Mouse (Mus musculus): ENCODE results near the gene Zfp580.
A peak's percentile ranks its signal among the peaks of the same experiment; 100 is the strongest.

The Zfp580 gene

GRCm38 (mm10) chr7:5035628-5036027, 15.7 kb upstream of the Zfp580 start:
- no peak for DNase-seq (ENCODE audit: low read depth, low spot score)

DNA sequence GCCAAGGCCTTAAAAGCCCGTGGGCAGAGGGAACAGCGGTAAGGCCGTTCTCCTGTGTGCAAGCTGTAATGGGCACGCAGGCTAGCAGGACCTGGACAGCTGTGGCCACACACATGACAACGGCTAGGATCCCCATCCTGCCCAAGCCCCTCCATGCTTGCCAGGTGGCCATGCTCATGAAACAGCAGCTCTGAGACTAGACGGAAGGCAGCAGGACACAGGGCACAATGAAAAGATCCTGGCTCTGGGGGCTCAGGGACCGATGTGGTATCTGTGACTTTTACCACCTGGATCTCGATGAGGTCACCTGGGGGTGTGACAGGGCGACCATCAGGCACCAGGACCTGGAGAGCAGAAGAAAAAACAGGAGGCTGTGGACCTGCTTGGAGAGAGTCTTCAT, 15.2 kb upstream of the Zfp580 start:
- DNase-seq (ENCODE audit: low read depth, low spot score), result no peak

DNA sequence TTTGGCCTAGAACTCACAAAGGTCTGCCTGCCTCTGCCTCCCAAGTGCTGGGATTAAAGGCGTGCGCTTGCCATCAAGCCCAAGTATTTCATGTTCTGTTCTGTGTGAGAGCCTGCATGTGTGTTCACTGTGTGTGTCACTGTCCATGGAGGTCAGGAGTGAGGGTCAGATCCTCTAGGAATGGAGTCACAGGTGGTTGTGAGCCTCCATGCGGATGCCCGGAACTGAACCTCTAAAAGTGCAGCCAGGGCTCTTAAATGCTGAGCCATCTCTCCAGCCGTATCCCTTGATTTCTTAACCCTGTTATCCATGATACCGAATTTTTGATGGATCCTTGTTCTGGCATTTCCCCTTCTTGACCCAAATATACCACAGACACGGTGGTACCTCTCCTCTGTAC, 14.3 kb upstream of the Zfp580 start:
- DNase-seq (ENCODE audit: low read depth, low spot score), result no peak

GRCm38 (mm10) chr7:5037467-5037866, 13.9 kb upstream of the Zfp580 start:
- DNase-seq (ENCODE audit: low read depth, low spot score), result no peak

- DNase-seq (ENCODE audit: low read depth, low spot score), result peak; percentile 96
Measured at GRCm38 (mm10) chr7:5038109-5038732, 13.1 kb upstream of the Zfp580 start, which contains the start of gene Zfp784. TSS of gene Zfp784 (minus strand) at chr7:5038446.

- no peak for DNase-seq (ENCODE audit: low read depth, low spot score)
Measured at GRCm38 (mm10) chr7:5038940-5039339, 12.4 kb upstream of the Zfp580 start.

DNA sequence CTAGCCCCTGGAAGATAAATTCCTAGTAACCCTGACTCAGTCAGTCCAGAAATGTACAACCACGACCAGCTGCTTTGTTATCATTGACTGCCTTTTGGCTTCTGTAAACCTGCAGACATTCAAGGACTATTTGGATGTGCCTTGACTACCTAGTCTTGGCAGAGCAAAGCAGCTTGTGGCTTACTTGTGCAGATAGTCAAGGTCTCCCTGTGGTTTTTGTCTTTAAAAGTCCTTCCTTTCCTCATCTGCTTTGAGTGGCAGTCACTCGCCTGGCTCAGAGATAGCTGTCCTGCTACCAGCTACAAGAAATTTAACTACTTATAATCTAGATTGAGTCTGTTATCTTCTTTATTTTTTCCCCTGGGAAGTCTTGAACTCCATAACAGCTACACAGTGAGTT, 6.4 kb upstream of the Zfp580 start:
- DNase-seq (ENCODE audit: low read depth, low spot score), result no peak

- no peak for DNase-seq (ENCODE audit: low read depth, low spot score)
Measured at GRCm38 (mm10) chr7:5046112-5046511, 5.2 kb upstream of the Zfp580 start.

DNA sequence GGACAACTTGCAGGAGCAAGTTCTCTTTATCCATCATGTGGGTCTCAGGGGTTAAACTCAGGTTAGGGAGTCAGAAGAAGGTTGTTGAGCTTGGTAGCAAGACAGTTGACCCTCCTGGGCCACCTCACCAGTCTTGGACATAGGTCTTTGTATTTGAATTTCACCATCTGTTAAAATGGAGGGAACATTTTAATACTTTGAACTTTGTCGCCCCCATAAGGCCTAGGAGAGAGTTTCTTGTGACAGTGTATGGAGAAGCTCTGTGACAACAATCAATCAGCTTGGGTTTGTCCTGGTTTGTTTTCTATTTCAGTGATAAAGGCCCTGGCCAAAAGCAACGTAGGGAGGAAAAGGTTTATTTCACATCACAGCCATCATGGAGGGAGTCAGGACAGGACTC, 4.0 kb upstream of the Zfp580 start:
- peak; percentile 67 for DNase-seq (ENCODE audit: low read depth, low spot score)

DNA sequence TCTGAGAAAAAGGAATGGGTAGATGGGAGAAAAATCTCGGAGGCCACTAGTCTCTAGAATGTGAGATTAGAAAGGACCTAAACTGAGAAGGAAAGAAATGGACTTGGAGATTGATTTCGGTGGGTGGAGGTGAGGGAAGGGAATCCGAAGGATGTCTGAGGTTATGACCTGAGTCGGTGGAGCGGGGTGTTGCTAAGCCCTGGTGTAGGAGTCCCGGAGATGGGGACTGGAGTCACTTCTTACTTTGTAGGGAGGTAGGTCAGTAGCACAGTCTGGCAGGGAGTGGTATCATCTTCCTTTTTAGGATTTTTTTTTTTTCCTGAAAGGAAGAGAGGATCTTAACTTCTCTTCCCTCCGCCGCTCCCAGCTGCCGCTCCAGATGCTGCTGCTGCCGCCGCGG, 1.1 kb downstream of the Zfp580 start:
- DNase-seq (ENCODE audit: low read depth, low spot score), result peak; percentile 52

DNA sequence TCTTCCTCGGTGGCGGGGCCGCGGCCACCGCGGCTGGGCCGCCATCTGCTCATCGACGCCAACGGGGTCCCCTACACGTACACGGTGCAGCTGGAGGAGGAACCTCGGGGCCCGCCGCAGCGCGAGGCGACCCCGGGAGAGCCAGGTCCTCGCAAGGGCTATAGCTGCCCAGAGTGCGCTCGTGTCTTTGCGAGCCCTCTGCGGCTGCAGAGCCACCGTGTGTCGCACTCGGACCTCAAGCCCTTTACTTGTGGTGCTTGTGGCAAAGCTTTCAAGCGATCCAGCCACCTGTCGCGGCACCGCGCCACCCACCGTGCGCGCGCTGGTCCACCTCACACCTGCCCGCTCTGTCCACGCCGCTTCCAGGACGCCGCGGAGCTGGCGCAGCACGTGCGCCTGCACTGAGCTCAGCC, 1.6 kb downstream of the Zfp580 start:
- peak; percentile 40 for DNase-seq (ENCODE audit: low read depth, low spot score)

DNA sequence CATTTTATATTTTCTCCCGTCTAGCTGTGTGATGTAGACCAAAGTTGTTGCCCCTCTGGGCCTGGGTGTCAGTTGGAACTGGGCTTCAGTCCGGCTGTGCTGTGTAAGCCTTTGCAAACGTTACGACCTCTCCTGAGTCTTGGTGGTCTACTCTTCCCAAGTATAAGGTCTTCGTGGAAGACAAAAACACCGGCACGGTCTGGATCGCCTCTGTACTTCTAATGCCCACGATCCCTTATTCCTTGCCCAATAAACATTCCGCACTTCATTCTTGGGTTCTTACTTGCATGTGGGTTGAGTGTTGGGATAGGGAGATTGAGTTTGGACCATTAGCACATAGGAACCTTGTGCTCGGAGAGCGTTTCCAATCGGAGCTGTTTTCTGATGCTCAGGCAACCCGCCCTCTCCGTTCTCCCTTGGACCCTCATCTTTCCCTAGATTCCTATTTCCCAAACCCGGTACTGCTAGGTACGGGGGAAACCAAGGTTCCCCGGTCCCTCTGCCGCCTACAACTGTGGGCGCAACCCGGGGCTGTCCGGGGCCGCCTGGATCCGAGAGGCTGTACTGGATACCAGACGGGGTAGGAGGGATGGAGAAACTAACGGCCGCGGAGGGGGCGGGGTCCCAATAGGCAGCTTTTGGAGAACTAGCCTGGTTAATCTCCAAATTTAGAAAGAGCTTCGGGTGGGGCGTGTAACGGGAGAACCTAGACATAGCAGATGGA, 2.3 kb downstream of the Zfp580 start:
- DNase-seq (ENCODE audit: low read depth, low spot score), result peak; percentile 85

DNA sequence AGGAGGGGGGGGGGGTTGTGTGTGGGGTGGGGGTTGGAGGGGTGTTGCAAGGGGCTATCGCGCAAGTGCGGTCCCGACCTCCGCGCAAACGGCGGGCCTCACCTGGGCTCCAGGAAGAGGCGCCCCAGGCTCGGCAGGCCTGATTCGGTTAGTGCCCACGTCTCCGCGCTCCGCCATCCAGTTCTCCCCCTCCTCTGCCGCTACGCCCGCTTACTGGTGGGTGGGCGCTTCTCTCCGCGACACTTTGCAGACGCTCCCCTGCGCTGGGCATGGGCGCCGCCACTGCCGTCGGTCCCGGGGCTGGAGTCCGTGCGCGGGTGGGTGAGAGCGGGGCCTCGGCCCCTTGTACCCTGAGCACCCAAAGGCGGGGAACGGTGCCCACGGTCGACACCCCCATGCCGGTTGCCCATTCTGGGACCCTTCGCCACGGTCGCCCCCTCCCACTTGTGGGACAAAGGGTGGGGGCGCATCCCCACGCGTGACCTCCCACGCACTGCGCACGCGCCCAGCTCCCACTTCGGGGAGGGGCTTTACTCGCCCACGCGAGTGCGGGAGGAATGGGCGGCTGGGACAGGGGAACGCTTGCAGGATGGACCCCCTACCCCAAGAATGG, 5.4 kb downstream of the Zfp580 start:
- DNase-seq (ENCODE audit: low read depth, low spot score), result peak; percentile 74

DNA sequence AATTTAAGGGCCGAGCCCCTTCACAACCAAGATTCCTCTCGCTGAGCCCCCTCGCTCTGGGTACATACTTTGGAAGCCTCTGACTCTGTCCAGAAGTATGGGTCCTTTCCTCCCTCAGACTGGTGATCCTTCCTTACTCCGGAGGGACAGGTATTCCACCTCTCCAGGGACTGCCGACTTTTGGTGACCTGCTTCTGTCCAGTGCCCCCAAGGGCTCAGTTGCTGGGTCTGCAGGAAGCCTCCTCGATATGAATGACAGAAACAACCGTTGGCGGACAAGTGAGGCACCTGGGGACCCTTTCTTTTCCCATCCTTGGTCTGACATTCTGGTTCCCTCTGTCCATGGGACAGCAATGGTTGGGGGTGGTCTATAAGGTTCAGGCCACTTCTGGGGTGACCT, 6.0 kb downstream of the Zfp580 start:
- no peak for DNase-seq (ENCODE audit: low read depth, low spot score)

DNA sequence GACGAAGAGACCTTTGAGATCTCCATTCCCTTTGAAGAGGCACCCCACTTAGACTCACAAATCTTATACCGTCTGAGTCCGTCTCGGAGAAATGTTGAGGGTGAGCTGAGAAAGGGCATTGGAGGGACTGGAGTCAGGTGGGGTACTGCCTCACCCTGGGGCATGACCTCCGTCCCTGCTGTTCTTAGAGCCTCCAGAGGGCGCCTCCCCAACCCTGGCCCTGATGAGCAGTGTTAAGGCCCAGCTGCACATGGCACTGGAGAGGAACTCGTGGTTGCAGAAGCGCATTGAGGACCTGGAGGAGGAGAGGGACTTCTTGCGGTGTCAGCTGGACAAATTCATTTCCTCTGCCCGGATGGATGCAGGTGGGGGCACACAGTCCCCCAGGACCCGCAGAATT, 6.5 kb downstream of the Zfp580 start:
- peak; percentile 61 for DNase-seq (ENCODE audit: low read depth, low spot score)

DNA sequence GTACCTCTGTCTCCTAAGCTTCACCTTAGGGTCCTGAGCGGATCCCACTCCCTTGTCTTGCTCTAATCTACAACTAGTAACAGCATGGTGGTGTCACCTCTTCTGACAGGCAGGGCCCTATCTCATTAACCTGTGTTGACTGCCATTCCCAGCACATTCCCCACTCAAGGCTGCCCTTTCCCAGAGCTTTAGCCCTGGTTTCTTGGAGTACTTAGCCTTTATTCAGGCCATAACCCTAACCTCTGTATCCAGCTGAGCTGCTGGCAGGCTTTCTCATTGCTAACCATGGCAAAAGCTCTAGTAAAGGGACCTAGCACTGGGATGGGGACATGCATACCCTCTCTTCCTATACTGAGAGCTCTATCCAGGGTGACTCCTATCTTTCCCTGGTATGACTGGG, 7.3 kb downstream of the Zfp580 start:
- no peak for DNase-seq (ENCODE audit: low read depth, low spot score)

DNA sequence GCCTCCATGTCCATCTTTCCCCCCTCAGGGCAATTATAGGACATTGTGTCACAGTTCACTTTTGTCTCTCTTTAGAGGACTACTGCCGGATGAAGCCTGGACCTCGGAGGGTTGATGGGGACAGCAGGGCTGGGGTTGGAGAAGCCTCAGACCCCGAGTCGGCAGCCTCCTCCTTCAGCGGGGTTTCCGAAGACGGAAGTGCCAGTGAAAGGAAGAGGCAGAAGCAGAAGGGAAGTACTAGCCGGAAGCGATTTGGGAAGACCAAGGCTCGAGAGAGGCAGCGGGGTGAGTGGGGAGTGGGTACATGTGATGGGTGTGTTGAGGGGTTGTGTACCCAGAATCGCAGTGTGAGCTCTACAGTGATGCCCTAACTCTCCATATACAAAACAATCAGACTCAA, 8.1 kb downstream of the Zfp580 start:
- DNase-seq (ENCODE audit: low read depth, low spot score), result no peak

DNA sequence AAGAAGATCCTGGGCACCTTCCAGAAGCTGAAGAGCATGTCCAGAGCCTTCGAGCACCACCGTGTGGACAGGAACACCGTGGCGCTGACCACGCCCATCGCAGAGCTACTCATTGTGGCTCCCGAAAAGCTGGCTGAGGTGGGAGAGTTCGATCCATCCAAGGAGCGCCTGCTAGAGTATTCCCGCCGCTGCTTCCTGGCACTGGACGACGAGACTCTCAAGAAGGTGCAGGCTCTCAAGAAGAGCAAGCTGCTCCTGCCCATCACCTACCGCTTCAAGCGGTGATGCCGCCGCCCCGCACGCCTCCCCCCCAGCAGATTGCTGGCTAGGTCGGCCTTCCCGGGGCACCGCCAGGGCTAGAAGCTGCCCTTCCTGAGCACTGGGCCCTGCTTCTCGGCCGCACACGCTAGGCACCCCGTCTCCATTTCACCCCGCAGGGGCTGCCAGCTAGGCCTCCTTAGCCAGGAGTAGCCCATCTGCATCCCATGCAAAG, 8.9 kb downstream of the Zfp580 start:
- peak; percentile 95 for DNase-seq (ENCODE audit: low read depth, low spot score)

DNA sequence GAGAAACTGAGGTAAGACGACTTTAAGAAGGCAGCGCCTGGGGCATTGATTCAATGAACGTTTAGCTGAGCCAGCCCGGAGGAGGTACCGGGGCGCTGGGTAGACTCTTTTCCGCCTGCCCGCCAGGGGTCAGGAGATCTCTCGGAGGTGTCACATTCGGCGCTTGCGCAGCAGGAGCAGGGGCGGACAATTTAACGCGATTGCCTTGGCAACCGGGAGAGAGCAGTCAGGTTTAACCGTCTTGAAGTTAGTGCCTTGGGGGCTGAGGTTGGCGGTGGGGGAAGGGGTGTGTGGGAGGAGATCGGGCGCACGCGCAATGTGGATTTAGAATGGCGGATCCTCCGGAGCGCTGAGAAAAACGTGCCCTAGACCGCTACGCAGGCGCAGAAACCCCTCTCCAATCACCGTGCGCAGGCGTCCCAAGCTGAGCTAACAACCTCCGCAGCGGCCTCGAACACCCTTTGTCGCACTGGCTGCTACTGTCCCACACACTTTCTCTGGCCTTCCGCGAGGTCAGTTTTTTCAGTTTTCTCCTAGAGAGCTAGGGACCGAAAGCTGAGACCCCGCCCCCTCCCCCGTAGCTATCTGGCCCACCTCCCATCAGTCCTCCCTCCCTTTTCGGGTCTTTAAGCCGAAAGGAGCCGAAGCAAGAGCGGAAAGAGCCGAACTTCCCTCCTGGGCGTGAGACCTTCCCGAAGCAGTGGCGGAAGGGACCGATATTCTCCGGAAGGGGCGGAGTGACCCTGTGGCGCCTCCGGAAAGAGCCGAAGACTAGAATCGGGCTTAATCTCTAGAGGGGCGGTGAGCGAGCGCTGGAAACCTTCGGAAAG, 9.8 kb downstream of the Zfp580 start:
- peak; percentile 99 for DNase-seq (ENCODE audit: low read depth, low spot score)

DNA sequence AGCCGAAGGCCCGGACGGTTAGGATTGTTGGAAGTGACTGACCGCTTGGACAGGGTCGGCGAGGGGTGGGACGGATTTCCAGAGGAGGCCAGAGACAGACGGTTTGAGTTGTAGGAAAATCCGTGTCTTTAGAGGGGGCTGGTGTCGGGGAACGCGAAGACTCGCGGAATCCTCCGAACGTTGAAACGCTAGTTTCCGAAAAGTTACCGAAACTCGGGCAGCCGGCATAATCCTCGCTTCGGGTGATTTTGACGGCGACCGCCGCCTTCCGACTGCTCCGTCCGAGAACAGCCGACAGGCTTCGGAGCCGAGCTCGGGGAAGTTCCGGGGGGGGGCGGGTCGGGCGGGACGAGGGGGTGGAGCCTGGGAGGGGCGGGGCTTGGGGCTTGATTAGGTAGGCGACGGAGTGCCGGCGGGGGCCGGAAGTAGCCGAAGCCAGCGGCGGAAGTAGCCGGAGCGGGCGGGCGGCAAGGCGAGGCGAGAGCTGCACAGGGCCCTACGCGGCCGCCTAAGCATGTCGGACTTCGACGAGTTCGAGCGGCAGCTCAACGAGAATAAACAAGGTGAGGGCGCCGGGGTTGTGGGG, 10.5 kb downstream of the Zfp580 start, which contains the start of gene U2af2:
U2af2 (plus strand) TSS at position 370 of the 586 bp plus-strand sequence.
- peak; percentile 97 for DNase-seq (ENCODE audit: low read depth, low spot score)

DNA sequence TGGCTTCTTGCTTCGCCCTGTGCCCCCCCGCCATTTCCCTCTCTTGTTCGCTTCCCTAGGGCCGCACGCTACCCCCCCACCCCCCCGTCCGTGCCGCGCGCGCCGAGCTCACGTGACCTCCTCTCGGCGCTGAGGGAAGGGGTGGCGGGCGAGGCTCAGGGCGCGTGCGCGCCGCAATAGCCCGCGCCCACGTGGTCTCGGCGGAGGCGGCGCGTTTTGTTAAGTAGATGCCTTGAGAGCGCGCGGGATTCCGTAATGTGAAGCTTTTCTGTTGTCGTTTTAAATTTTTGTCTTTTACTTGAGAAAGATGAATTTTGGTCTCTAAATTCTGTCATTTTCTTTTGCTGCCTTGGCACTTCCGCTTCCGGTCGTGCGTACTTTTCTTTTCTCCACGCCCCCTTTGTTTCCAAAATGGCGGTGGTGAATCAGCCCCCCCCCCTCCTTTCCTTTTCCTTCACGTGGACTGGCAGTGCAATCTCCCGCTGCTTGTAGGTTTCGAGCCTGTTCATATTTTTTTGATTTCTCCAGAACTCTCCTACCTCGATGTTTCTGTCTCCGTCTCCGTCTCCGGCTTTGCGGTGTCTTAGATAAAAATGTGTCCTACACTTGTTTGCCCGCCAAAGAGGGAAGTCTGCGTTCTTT, 11.1 kb downstream of the Zfp580 start:
- DNase-seq (ENCODE audit: low read depth, low spot score), result peak; percentile 89
